Mouse (Mus musculus): ENCODE measurements around the gene 2900092C05Rik. TPM values are rescaled to one million over a fixed set of nuclear protein-coding genes. Genes with fewer than 3 reads are reported as not detected.

2900092C05Rik gene
- polyA plus RNA-seq, 1 experiment from 2014 or later = not detected

Other genes with a start within 250 kb of the 2900092C05Rik start
- gene Vmn1r81, start 244.2 kb upstream of the 2900092C05Rik start, polyA plus RNA-seq (2014; fragmentation: Nextera tagmentation; extraction: Ambion mirVana) = not detected in 2 replicates
- not detected in 2 replicates for gene Vmn1r82, start 212.1 kb upstream of the 2900092C05Rik start, polyA plus RNA-seq (2014; fragmentation: Nextera tagmentation; extraction: Ambion mirVana)
- gene Vmn1r83, start 183.0 kb upstream of the 2900092C05Rik start, polyA plus RNA-seq (2014; fragmentation: Nextera tagmentation; extraction: Ambion mirVana) = not detected in 2 replicates
- gene Vmn1r84, start 143.2 kb upstream of the 2900092C05Rik start, polyA plus RNA-seq (2014; fragmentation: Nextera tagmentation; extraction: Ambion mirVana) = not detected in 2 replicates
- gene Zfp551, start 89.8 kb upstream of the 2900092C05Rik start, polyA plus RNA-seq (2014; fragmentation: Nextera tagmentation; extraction: Ambion mirVana) = 1.8 and 2.4 TPM in 2 replicates
- gene Zfp606, start 34.2 kb upstream of the 2900092C05Rik start, polyA plus RNA-seq (2014; fragmentation: Nextera tagmentation; extraction: Ambion mirVana) = 11.6 and 12.6 TPM in 2 replicates
- not detected in 2 replicates for gene Vmn2r53, start 96.3 kb downstream of the 2900092C05Rik start, polyA plus RNA-seq (2014; fragmentation: Nextera tagmentation; extraction: Ambion mirVana)
- gene Vmn2r54, start 127.8 kb downstream of the 2900092C05Rik start, polyA plus RNA-seq (2014; fragmentation: Nextera tagmentation; extraction: Ambion mirVana) = not detected in 2 replicates
- not detected in 2 replicates for gene Vmn2r55, start 172.5 kb downstream of the 2900092C05Rik start, polyA plus RNA-seq (2014; fragmentation: Nextera tagmentation; extraction: Ambion mirVana)
- gene Vmn2r56, start 222.5 kb downstream of the 2900092C05Rik start, polyA plus RNA-seq (2014; fragmentation: Nextera tagmentation; extraction: Ambion mirVana) = not detected in 2 replicates